Mouse (Mus musculus) 3T3-L1 (cell line): ENCODE measurements at regions not wholly inside any gene's neighbourhood (a gene's known extent, or its start where the extent isn't known, plus 50 kb on each side); places are given as distances from the start of the nearest gene placed in this dataset.

Experiments used
- DNase-seq: peaks from one replicate; pipeline ENCODE4 v3.0.0-alpha.2; 2015; ENCODE audit warnings: low read depth, low spot score

DNA sequence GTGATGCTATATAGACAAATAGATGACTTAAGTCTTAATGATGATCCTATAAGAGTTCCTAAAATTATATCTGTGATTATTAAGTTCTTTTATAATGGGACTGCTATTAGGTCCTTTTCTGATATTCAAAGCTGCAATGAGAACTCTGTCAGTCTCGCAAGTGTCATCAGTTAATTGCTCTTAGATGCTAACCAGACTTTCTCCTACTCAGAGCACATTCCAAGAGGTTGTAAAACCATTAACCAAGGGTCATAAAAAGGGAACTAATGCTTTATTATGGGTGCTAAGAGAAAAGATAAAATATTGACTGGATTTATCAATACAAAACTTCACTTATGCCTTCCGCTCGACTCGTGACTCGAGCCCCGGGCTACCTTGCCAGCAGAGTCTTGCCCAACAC, 66.3 kb upstream of the Cwc22 start:
- DNase-seq = peak; percentile 53

DNA sequence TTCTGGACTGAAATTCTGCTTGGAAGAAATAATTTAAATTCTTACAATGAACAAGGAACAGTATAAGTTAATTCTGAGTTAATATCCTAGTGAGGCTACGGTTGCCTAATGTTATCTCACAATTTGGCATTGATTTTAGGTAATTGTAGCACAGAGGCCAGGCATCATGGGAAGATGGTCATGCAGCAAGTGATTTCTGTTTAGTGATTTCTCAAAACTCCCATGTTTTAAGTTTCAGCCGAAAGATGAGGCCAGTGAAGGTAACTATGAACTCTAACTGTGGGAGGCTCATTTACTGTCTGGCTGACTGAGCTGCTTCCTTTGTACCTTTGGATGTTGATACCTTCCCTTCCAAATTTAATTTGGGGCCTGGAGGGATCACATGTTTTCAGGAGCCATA, 65.6 kb upstream of the Cwc22 start:
- peak; percentile 69 for DNase-seq

DNA sequence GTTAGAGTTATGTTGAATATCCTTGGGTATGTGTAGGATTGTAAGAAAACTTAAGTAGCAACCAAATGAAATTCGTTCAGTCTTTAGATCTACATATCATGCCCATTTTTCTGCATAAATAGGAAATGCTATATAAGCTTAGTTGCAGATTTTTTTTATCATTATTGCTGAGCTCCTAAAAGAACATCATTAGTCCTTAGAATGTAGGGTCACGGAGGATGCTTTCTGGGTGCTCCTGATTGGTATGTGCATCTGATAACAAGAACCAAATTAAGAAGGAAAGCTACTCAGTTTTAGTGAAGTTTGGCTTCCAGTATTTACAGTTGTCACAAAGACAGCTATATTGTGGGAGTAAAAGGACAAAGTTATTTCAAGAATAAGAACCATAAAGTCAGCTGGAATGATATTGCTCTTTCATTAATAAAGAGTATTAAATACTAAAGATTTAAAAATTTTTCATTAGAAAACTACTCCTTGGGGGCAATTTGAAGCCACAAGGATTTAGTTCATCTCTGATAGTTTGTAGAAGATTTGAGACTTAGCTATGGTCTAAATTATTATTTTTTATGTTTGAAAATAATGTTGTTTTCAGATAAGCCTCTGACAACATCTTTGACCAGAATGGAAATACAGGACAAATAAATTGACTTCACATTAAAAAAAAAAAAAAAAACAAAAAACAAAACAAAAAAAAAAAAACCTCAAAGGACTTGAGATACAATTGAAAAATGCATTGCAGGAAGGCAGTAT, 65.1 kb upstream of the Cwc22 start:
- DNase-seq = peak; percentile 72

DNA sequence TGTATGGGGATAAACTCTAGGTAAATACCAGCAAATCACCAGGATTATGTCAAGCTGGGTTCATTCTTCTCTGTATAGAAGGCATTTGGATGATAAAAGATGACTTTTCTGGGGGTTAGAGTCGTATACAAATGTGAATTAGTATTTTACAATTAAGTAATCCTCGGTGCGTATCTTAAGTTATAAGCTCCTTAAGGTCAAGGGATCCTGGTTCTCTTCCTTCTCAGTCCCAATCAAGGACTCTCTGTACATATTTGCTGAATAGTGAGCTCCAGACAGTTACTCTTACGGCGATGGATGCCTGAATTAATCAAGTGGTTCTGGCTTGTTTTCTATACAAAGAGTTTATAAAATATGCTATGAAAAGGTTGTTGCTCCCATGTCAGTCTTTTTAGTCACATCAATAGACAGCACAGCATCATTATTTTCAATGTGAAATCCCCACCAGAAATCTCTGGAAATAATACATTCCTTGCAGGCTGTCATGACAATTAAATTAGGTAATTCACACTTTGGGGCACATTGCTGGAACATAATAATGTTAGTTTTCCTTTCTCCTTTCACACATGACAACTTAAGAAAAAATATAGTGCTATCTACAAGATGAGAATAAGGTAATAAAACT, 64.0 kb upstream of the Cwc22 start:
- DNase-seq = peak; percentile 74

DNA sequence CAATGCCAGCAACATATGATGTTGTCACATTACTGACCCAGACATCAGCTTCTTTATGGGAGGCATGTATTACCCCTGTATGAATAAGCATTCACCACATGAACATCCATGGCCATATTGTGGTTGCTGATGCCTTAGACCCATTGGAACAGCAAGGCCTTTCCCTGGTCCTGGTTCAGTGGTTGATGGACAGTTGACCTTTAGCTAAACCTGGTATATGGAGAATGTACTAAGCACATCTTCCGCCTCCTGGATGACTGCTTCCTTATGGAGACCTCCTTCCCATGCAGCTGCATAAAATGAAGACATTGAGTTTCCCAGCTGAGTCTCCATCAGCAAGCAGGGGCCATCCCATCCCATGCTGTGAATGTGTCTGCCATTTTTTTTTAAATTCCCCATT, 61.9 kb upstream of the Cwc22 start:
- DNase-seq = no peak

DNA sequence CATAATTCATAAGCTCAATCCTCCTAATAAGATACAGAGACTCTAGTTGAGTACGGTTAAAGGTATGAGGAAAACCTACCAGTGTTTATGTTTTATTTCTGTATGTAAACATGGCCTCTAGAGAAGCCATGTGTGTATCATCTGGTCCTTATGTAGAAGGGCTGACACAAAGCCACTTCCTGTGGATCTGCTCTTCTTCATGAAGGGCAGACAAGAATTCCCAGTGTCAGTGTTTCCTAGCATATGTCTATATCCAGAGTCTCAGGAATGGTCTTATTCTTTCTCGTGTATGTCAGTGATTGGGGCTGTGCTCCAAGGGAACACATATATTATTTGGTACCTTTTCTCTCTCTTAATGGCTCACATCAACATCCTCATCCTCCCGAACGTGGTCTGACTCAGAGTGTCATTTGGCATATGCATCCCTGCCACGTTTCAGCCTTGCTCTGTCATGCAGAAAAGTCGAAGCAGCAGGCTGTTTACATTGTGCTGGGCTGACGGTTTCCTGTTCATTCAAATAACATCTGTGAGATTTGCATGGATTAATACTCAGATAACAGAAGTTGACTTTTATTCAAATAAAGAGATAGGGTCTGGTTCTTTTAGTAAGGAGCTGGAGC, 59.3 kb upstream of the Cwc22 start:
- peak; percentile 85 for DNase-seq

DNA sequence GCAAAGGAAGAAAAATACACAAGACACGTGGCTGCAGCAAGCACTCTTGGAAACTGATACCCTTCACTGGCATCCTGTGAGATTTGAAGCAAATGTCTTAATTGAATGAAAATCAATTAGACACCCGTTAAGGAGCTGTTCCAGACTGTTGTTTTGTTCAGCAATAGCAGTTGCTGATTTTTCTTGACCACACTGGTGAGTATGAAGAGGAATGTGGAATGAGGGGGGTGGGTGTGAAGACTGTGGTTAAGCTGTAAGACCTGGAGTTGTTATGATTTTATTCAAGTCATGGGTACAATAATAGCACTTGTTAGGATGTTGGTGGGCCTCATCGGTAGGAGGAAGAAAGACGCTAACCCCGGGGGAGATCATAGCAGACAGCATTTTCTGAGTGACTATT, 58.3 kb upstream of the Cwc22 start:
- peak; percentile 73 for DNase-seq
